Mouse (Mus musculus): Measurements from ENCODE around the gene Sod2. TPM values are rescaled to one million over a fixed set of nuclear protein-coding genes. Genes with fewer than 3 reads are reported as not detected.
"Not testable (repeated sequence)": the region's sequence is repeated elsewhere in the genome, so short reads cannot be mapped to it uniquely, and the experiment has no call there.

Sod2 gene
- polyA plus RNA-seq, 1 experiment from 2014 or later = 163 TPM

DNA sequence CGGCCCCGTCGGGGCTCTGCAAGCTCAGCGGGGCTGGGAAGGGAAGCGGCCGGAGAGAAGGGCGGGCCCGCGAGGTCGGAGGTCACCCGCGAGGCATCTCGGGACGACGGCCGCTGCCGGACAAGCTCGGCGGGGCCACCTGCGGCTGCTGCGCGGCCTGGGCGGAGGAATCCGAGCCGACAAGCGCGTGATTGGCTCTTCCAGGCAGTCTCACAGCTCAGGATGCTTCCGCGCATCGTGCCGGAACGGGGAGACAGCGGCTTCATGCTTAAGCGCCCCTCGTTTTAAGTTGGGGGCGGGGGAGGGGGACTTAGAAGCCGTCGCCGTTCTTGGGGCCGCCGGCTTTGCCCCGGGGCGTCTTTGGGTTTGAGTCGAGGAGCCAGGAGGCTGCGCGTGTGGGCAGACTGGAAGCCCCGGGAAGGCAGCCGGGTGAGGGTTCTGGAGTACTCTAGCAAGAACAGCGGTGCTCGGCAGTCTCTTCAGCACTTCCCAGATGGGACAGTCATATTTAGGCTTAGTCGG, 14.1 kb upstream of the Sod2 start:
- H3K36me3 ChIP-seq = 0 out of 2 replicates have a peak, but pooled peaks cover 4% of the 10 kb centered on the region
- peak overlapping the region; percentile 100 for H3K4me3 ChIP-seq (replicated peaks)
- peak overlapping the region; percentile 100 for H3K9ac ChIP-seq
- H3K9me3 ChIP-seq = no peaks in the 10 kb centered on the region
- peak overlapping the region; percentile 100 for H3K27ac ChIP-seq
- peak; percentile 94 for ATAC-seq
- peak overlapping the region; percentile 66 for H3K4me2 ChIP-seq (replicated peaks)
- 0 out of 2 replicates have a peak, but pooled peaks cover 2% of the 10 kb centered on the region for H3K4me1 ChIP-seq (replicated peaks)
- H3K27me3 ChIP-seq (replicated peaks) = no peaks in the 10 kb centered on the region
- under 1% methylated on average over 51 of the region's 51 CpGs for WGBS

GRCm38 (mm10) chr17:12994069-12994468, 12.6 kb upstream of the Sod2 start, which contains the start of gene Wtap:
Gene Wtap, minus strand, starts transcription at chr17:12994169.
- H3K9ac ChIP-seq = peak within 1 kb of the TSS; percentile 100
- H3K27me3 ChIP-seq (replicated peaks) = no peaks in the 10 kb centered on the region
- H3K9me3 ChIP-seq = no peaks in the 10 kb centered on the region
- H3K4me1 ChIP-seq (replicated peaks) = no peaks in the 10 kb centered on the region
- WGBS = 61% methylated on average over 1 of the region's 1 CpGs
- no peaks in the 10 kb centered on the region for H3K36me3 ChIP-seq
- ATAC-seq = no peak
- peak within 1 kb of the TSS; percentile 66 for H3K4me2 ChIP-seq (replicated peaks)
- H3K4me3 ChIP-seq (replicated peaks) = peak within 1 kb of the TSS; percentile 100
- peak within 1 kb of the TSS; percentile 100; the same call in 1 of the 2 replicates for H3K27ac ChIP-seq

DNA sequence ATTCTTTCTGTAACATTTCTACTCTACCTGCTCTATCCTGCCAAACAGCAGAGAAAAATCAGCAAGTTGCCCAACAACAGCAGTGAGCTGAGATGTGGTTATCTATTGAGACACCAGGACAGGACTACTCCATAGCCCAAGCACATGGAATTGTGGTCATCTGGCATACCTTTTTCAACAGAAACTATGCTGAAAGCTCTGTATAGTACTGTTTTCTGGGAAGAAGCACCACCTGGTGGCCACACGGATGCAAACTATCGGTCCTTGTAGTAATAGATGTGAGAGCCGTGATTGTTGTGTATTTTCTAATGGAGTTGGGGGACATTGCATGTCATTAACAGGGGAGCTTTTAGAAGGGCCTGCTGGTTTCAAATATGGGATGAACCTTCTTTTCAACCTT, 10.3 kb upstream of the Sod2 start:
- WGBS = 29% methylated on average over 3 of the region's 3 CpGs
- H3K36me3 ChIP-seq = no peaks in the 10 kb centered on the region
- ATAC-seq = no peak

GRCm38 (mm10) chr17:12997890-12998289, 8.8 kb upstream of the Sod2 start:
- H3K27ac ChIP-seq = no peak overlapping the region
- WGBS = 82% methylated on average over 5 of the region's 5 CpGs
- no peak overlapping the region for H3K4me3 ChIP-seq (replicated peaks)
- H3K36me3 ChIP-seq = no peaks in the 10 kb centered on the region
- no peak overlapping the region for H3K9ac ChIP-seq
- H3K27me3 ChIP-seq (replicated peaks) = no peaks in the 10 kb centered on the region
- no peaks in the 10 kb centered on the region for H3K4me1 ChIP-seq (replicated peaks)
- no peak for ATAC-seq
- no peaks in the 10 kb centered on the region for H3K9me3 ChIP-seq
- no peak overlapping the region for H3K4me2 ChIP-seq (replicated peaks)

More for the DNA sequence above, 10.3 kb upstream of the Sod2 start:
- Histone ChIP-seq H3K27me3 (replicated peaks) (no peaks in the 10 kb centered on the region), H3K9me3 (no peaks in the 10 kb centered on the region), H3K4me3 (replicated peaks) (no peak overlapping the region), H3K4me1 (replicated peaks) (no peaks in the 10 kb centered on the region), H3K4me2 (replicated peaks) (no peak overlapping the region), H3K9ac (no peak overlapping the region), H3K27ac (no peak overlapping the region)

- Histone ChIP-seq H3K4me2 (replicated peaks) (no peak overlapping the region), H3K9me3 (no peaks in the 10 kb centered on the region), H3K4me3 (replicated peaks) (no peak overlapping the region), H3K36me3 (no peaks in the 10 kb centered on the region), H3K4me1 (replicated peaks) (no peaks in the 10 kb centered on the region), H3K27ac (no peak overlapping the region), H3K27me3 (replicated peaks) (no peaks in the 10 kb centered on the region), H3K9ac (no peak overlapping the region)
- no peak for ATAC-seq
- WGBS = 76% methylated on average over 6 of the region's 6 CpGs
These were observed 7.6 kb upstream of the Sod2 start for GRCm38 (mm10) chr17:12999069-12999468.

- not testable (repeated sequence) for H3K4me1 ChIP-seq (replicated peaks); H3K4me2 ChIP-seq (replicated peaks); H3K36me3 ChIP-seq; ATAC-seq; H3K9me3 ChIP-seq; H3K27ac ChIP-seq; H3K27me3 ChIP-seq (replicated peaks); H3K4me3 ChIP-seq (replicated peaks); H3K9ac ChIP-seq
- WGBS = 90% methylated on average over 5 of the region's 5 CpGs
These were observed 4.4 kb upstream of the Sod2 start for GRCm38 (mm10) chr17:13002243-13002642.

- not testable (repeated sequence) for H3K9me3 ChIP-seq; H3K27ac ChIP-seq; H3K36me3 ChIP-seq; H3K4me1 ChIP-seq (replicated peaks); H3K27me3 ChIP-seq (replicated peaks); H3K4me3 ChIP-seq (replicated peaks); H3K4me2 ChIP-seq (replicated peaks); ATAC-seq; H3K9ac ChIP-seq
- WGBS = 72% methylated on average over 2 of the region's 2 CpGs
These were observed 2.2 kb upstream of the Sod2 start for GRCm38 (mm10) chr17:13004436-13004835.

GRCm38 (mm10) chr17:13006984-13007383, 338 bp downstream of the Sod2 start:
- ATAC-seq = no peak
- H3K9me3 ChIP-seq = no peaks in the 10 kb centered on the region
- H3K4me2 ChIP-seq (replicated peaks) = peak overlapping the region; percentile 85
- H3K27ac ChIP-seq = no peak overlapping the region
- WGBS = 42% methylated on average over 5 of the region's 5 CpGs
- 0 out of 2 replicates have a peak, but pooled peaks cover 2% of the 10 kb centered on the region for H3K36me3 ChIP-seq
- H3K27me3 ChIP-seq (replicated peaks) = no peaks in the 10 kb centered on the region
- H3K4me1 ChIP-seq (replicated peaks) = peaks cover 7% of the 10 kb centered on the region
- no peak overlapping the region for H3K9ac ChIP-seq
- H3K4me3 ChIP-seq (replicated peaks) = no peak overlapping the region

GRCm38 (mm10) chr17:13007730-13008425, 1.2 kb downstream of the Sod2 start:
- peaks cover 7% of the 10 kb centered on the region for H3K4me1 ChIP-seq (replicated peaks)
- H3K9ac ChIP-seq = peak overlapping the region; percentile 76
- peak overlapping the region; percentile 82 for H3K4me3 ChIP-seq (replicated peaks)
- no peaks in the 10 kb centered on the region for H3K27me3 ChIP-seq (replicated peaks)
- peak overlapping the region; percentile 88 for H3K27ac ChIP-seq
- no peaks in the 10 kb centered on the region for H3K9me3 ChIP-seq
- under 1% methylated on average over 76 of the region's 76 CpGs for WGBS
- peak overlapping the region; percentile 85 for H3K4me2 ChIP-seq (replicated peaks)
- ATAC-seq = peak; percentile 98
- H3K36me3 ChIP-seq = 0 out of 2 replicates have a peak, but pooled peaks cover 5% of the 10 kb centered on the region

- no peaks in the 10 kb centered on the region for H3K27me3 ChIP-seq (replicated peaks)
- H3K4me3 ChIP-seq (replicated peaks) = peak overlapping the region; percentile 82
- H3K4me2 ChIP-seq (replicated peaks) = peak overlapping the region; percentile 85
- H3K27ac ChIP-seq = peak overlapping the region; percentile 88
- 3% methylated on average over 10 of the region's 10 CpGs for WGBS
- H3K4me1 ChIP-seq (replicated peaks) = peaks cover 7% of the 10 kb centered on the region
- H3K36me3 ChIP-seq = 0 out of 2 replicates have a peak, but pooled peaks cover 5% of the 10 kb centered on the region
- H3K9me3 ChIP-seq = no peaks in the 10 kb centered on the region
- peak overlapping the region; percentile 76 for H3K9ac ChIP-seq
- 0 out of 2 replicates have a peak, but pooled peaks have one; percentile 7 for ATAC-seq
These were observed 1.9 kb downstream of the Sod2 start for GRCm38 (mm10) chr17:13008528-13008927.

GRCm38 (mm10) chr17:13009887-13010286, 3.2 kb downstream of the Sod2 start:
- no peak for ATAC-seq
- Histone ChIP-seq H3K9me3 (no peaks in the 10 kb centered on the region), H3K4me1 (replicated peaks) (peaks cover 7% of the 10 kb centered on the region), H3K4me3 (replicated peaks) (no peak overlapping the region), H3K36me3 (0 out of 2 replicates have a peak, but pooled peaks cover 12% of the 10 kb centered on the region), H3K4me2 (replicated peaks) (no peak overlapping the region), H3K27me3 (replicated peaks) (no peaks in the 10 kb centered on the region), H3K27ac (no peak overlapping the region), H3K9ac (no peak overlapping the region)
- WGBS = 22% methylated on average over 3 of the region's 3 CpGs

GRCm38 (mm10) chr17:13013316-13013715, 6.7 kb downstream of the Sod2 start:
- no peaks in the 10 kb centered on the region for H3K9me3 ChIP-seq
- no peak overlapping the region for H3K9ac ChIP-seq
- ATAC-seq = no peak
- H3K27ac ChIP-seq = no peak overlapping the region
- no peak overlapping the region for H3K4me2 ChIP-seq (replicated peaks)
- H3K4me3 ChIP-seq (replicated peaks) = no peak overlapping the region
- WGBS = 69% methylated on average over 3 of the region's 3 CpGs
- 0 out of 2 replicates have a peak, but pooled peaks cover 14% of the 10 kb centered on the region for H3K36me3 ChIP-seq
- H3K27me3 ChIP-seq (replicated peaks) = no peaks in the 10 kb centered on the region
- peaks cover 7% of the 10 kb centered on the region for H3K4me1 ChIP-seq (replicated peaks)
